Mouse (Mus musculus) CD4-positive, CD25-positive, alpha-beta regulatory T cell, adult 2 months (primary cell): Measurements from ENCODE around the gene Igf2.

Experiments used
- DNase-seq: peaks from one replicate; pipeline ENCODE4 v3.0.0-alpha.2; 2012; ENCODE audit warnings: low read depth, low spot score

The Igf2 gene

GRCm38 (mm10) chr7:142666659-142667058 lies at the start of gene Igf2:
Gene Igf2 (minus strand): TSS chr7:142666816.
- no peak for DNase-seq

- DNase-seq, result peak; percentile 61
These were observed 48.3 kb upstream of the Igf2 start for GRCm38 (mm10) chr7:142714783-142715498.

DNA sequence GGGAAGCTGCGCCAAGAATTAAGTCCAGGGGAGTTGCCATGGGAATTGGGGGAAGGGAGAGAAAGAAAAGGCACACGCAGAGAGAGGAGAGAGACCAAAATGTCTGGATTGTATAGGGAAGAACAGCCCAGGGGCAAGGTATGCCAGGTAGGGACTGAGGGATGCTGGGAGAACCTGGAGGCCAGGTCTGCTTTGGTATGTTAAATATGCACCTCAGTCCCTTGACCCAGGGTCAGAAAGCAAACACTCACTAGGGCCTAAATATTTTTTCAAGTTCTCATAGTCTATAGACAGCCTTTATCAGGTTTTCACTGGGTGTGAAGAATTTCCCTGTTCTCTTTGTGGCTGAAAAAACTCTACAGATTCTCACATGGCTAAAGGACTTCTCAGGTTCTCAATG lies 40.3 kb upstream of the Igf2 start:
- DNase-seq, result no peak

GRCm38 (mm10) chr7:142699334-142699860 lies 32.8 kb upstream of the Igf2 start:
- DNase-seq, result no peak

DNA sequence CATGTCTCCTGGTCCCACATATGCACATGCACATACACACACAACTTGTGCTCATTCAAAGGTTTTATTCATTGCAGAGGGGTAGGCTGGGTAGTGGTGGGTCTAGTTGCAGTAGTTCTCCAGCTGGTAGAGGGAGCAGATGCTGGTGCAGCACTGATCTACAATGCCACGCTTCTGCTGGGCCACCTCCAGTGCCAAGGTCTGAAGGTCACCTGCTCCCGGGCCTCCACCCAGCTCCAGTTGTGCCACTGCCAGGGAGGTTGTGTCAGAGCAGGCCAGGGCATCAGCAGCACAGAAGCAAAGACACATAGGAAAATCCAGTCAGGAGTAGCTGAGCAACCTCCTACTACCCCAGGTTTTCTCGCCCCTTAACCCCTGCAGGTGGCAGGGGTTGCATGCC lies 12.0 kb upstream of the Igf2 start:
- DNase-seq, result no peak

GRCm38 (mm10) chr7:142675644-142676043 lies 9.0 kb upstream of the Igf2 start:
- peak; percentile 56 for DNase-seq

GRCm38 (mm10) chr7:142675141-142675540 lies 8.5 kb upstream of the Igf2 start:
- DNase-seq, result no peak

GRCm38 (mm10) chr7:142672120-142672519 lies 5.5 kb upstream of the Igf2 start:
- peak; percentile 62 for DNase-seq

DNA sequence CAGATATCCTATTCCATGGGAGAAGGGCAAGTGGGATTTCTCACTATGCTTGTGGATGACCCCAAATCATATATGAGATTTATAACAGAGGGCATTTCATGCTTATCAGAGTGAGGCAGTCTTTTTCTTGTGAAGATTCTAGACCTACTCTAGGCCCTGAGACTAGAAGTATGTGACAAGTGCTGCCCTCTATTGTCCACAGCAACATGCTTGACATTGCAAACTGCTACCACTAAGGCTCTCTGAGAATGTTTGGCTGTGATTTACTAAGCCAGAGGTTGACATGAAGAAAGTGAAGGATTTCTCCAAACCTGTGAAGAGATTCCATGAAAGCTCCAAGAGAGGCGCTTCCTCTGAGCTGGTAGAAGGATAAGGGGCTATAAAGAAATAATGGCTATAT lies 4.5 kb upstream of the Igf2 start:
- peak; percentile 14 for DNase-seq

GRCm38 (mm10) chr7:142669751-142670625 lies 3.4 kb upstream of the Igf2 start, which contains the start of gene Gm49394:
Gene Gm49394 (minus strand): TSS chr7:142669942.
- peak; percentile 16 for DNase-seq

DNA sequence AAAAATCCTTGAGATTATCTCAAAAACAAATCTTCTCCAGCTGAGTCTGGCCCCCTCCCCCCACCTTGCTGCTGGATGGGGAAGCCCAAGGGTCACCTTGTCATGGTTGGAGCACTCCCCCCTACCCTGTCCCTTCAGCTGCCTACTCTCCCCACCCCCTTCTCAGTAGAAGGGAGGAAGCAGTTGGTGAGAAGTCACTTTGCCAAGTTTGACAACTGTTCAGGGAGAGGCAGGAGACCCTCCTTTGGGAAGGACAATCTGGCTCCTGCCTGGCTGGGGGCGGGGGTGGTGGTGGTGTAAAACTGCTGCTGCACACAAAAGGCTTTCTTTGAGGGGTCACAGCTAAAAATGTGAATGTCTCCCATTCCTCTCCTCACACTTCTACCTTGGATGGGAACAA lies 1.7 kb upstream of the Igf2 start:
- DNase-seq, result no peak

DNA sequence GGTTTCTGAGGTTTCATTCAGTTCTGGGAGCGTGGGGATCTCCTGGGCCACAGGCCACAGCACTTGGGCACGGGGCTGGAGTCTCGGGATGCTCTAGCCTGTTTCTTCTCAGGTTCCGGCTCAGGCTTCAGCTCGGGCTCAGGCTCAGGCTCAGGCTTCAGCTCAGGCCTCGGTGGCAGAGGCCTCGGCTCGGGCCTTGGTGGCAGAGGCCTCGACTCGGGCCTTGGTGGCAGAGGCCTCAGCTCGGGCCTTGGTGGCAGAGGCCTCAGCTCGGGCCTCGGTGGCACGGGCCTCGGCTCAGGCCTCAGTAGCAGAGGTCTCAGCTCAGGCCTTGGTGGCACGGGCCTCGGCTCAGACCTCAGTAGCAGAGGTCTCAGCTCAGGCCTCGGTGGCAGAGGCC lies 905 bp upstream of the Igf2 start:
- no peak for DNase-seq

GRCm38 (mm10) chr7:142666109-142666508 lies 507 bp downstream of the Igf2 start:
- DNase-seq, result no peak

DNA sequence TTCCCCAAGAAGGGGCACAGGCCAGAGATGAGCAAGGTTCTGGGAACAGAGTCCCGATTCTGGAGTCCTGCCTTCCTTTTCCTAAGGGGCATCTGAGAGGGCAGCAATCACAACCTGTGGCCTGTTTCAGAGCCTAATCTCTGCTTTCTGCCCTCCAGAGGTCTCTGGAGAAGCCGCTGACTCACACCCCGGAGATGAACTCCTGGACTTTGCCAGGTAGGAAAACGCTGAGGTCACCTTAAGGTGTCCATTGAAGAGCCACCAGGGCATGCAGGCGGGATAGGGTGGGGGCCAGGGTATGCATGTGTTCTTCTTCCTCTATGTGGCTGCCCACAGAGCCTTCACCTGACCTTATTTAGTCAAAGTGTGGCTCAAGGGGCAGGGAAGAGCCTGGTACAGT lies 1.3 kb downstream of the Igf2 start:
- no peak for DNase-seq

- DNase-seq, result no peak
These were observed 2.1 kb downstream of the Igf2 start for GRCm38 (mm10) chr7:142664465-142665029.

- DNase-seq, result no peak
These were observed 2.6 kb downstream of the Igf2 start for GRCm38 (mm10) chr7:142663931-142664421.

DNA sequence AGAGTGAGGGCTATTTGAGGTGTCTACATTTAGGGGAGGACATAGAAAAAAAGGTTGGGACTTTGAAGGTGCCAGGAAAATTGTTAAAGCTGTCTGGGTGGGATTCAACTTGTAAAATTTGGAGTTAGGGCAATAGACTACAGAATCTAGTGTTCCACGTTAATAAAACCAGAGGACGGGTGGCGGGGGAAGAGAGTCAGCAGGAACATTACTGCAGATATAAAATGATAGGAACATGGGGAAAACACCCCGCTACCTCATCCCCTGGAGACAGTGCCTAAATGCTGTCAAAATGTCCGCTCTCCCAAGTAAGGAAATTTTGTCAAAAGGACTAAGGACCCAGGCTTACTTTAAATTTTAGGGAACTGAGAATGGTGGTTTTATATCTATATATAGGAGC lies 3.5 kb downstream of the Igf2 start:
- no peak for DNase-seq

GRCm38 (mm10) chr7:142661811-142662210 lies 4.8 kb downstream of the Igf2 start:
- no peak for DNase-seq

GRCm38 (mm10) chr7:142661046-142661445 lies 5.6 kb downstream of the Igf2 start:
- no peak for DNase-seq

GRCm38 (mm10) chr7:142660651-142660945 lies 6.0 kb downstream of the Igf2 start:
- DNase-seq, result no peak

DNA sequence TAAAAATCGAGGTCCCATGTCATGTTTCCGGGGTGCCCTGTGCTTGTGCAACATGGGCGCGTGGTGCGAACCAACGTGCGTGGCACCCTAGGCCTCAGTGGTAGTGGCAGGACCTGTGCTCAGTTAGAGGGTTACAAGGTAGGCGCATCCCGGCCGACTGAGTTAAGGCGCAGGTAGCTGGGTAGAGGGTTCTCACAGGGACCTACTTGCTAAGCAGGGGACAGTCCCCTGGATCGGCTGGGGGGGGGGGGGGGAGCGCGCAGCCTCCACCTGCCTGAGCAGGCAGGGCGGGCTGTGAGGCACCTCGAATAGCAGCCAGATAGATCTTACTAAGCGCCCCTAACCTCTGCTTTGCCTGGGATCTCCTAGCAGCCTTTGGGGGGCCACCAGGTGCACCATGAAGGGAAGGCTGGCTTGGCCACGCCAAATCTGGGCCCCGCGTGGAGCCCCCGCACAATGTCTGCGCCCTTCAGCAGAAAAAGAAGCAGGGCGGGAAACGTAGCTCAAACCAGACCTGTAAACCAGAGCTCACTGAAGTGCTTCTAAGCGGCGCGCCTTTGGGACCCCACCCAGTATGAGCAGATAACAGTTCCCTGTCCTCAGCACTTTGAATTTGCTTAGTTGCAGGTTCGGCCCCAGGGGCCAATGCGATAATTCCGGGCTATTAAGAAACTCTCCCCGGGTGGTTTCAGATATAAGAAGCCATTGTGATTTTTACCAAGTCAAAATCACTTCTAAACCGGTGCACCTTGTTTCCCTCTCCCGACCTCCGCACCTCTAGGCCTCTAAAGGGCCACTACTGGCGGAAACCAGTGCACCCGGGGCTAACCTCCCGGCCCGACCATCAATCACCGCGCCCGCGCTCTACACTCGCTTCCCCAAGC lies 6.6 kb downstream of the Igf2 start:
- peak; percentile 19 for DNase-seq
